ENCODE assay signal across 8 mouse cellular contexts in the genomic region with DNA sequence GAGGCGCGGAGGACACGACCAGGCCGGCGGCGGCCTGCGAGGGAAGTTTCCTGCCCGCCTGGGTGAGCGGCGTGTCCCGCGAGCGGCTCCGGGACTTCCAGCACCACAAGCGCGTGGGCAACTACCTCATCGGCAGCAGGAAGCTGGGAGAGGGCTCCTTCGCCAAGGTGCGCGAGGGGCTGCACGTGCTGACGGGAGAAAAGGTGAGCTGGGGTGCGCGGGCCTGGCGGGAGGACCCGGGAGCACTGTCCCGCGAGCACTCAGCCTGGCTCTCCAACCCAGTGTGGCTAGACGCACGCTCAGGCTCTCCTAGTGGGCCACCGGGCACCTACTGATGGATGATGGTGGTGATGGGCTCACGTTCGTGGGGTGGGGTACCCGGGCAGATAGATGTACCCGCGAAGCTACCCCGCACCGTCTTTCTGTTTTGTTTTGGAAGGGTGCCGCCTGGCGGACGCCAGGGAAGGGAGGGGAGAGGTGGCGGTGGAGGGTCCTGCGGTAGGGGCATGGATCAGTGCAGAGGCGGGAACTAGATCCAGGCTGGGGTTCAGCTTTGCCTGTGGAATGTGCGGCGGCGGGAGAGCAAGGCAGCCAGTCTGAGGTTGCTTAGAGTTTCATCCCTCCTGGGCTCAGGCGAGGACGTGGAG. TPM values are rescaled to one million over a fixed set of nuclear protein-coding genes. Genes with fewer than 3 reads are reported as not detected.
DNase-seq lines count a peak whose midpoint lies in the region; ATAC-seq lines count a peak whose summit lies in the region.

No protein-coding gene starts in this region.

- H3K27me3 ChIP-seq in erythroblast, embryonic 14.5 days (ENCODE audit: control insufficient read depth), result peaks cover 59% of the 10 kb centered on the region
- no peaks in the 10 kb centered on the region for H3K27me3 ChIP-seq in intestine, embryonic 14.5 days (replicated peaks; ENCODE audit: control insufficient read depth, insufficient read depth, low read length)
- peaks cover 75% of the 10 kb centered on the region for H3K27me3 ChIP-seq in liver, embryonic 12.5 days (replicated peaks)
- 0 out of 2 replicates have a peak, but pooled peaks cover 17% of the 10 kb centered on the region for H3K27me3 ChIP-seq in neural tube, embryonic 12.5 days (replicated peaks)

- under 1% methylated on average over 49 of the region's 49 CpGs for WGBS in intestine, embryonic 14.5 days
- 2% methylated on average over 49 of the region's 49 CpGs for WGBS in liver, embryonic 12.5 days (ENCODE audit: insufficient replicate concordance)
- under 1% methylated on average over 49 of the region's 49 CpGs for WGBS in neural tube, embryonic 12.5 days

- peaks cover 12% of the 10 kb centered on the region for H3K9me3 ChIP-seq in erythroblast, embryonic 14.5 days (ENCODE audit: control insufficient read depth, low read length)
- no peaks in the 10 kb centered on the region for H3K9me3 ChIP-seq in intestine, embryonic 14.5 days (ENCODE audit: control insufficient read depth, low read length)
- H3K9me3 ChIP-seq in liver, embryonic 12.5 days (replicated peaks), result peaks cover 7% of the 10 kb centered on the region; the same call in 1 of the 2 replicates
- peaks cover 6% of the 10 kb centered on the region; the same call in 1 of the 2 replicates for H3K9me3 ChIP-seq in neural tube, embryonic 12.5 days

- no peaks in the 10 kb centered on the region for H3K4me1 ChIP-seq in erythroblast, embryonic 14.5 days (ENCODE audit: control insufficient read depth)
- H3K4me1 ChIP-seq in intestine, embryonic 14.5 days (replicated peaks; ENCODE audit: control insufficient read depth, insufficient read depth, low read length), result peaks cover 37% of the 10 kb centered on the region
- H3K4me1 ChIP-seq in liver, embryonic 12.5 days, result peaks cover 7% of the 10 kb centered on the region
- H3K4me1 ChIP-seq in neural tube, embryonic 12.5 days, result peaks cover 31% of the 10 kb centered on the region

- peak overlapping the region; percentile 67 for H3K4me2 ChIP-seq in intestine, embryonic 14.5 days (ENCODE audit: low read length)
- H3K4me2 ChIP-seq in liver, embryonic 12.5 days, result peak overlapping the region; percentile 68
- H3K4me2 ChIP-seq in neural tube, embryonic 12.5 days (replicated peaks), result peak overlapping the region; percentile 85

- peak overlapping the region; percentile 84 for H3K9ac ChIP-seq in intestine, embryonic 14.5 days (ENCODE audit: low read length)
- peak overlapping the region; percentile 61 for H3K9ac ChIP-seq in liver, embryonic 12.5 days
- peak overlapping the region; percentile 92 for H3K9ac ChIP-seq in neural tube, embryonic 12.5 days

- ATAC-seq in erythroblast, adult 5-6 weeks (replicated peaks; ENCODE audit: low FRiP score, poor library complexity, severe bottlenecking), result no peak
- ATAC-seq in intestine, embryonic 14.5 days (replicated peaks; ENCODE audit: low FRiP score, low TSS enrichment, low read depth), result peak; percentile 53
- peak; percentile 35; the same call in 1 of the 2 replicates for ATAC-seq in liver, embryonic 12.5 days
- peak; percentile 69 for ATAC-seq in neural tube, embryonic 12.5 days (ENCODE audit: low FRiP score, low read depth)

- H3K27ac ChIP-seq in intestine, embryonic 14.5 days (ENCODE audit: low read depth), result peak overlapping the region; percentile 94
- peak overlapping the region; percentile 76 for H3K27ac ChIP-seq in liver, embryonic 12.5 days
- peak overlapping the region; percentile 80 for H3K27ac ChIP-seq in neural tube, embryonic 12.5 days

- no peaks in the 10 kb centered on the region; the same call in 1 of the 2 replicates for H3K36me3 ChIP-seq in erythroblast, embryonic 14.5 days (ENCODE audit: control insufficient read depth)
- peaks cover 8% of the 10 kb centered on the region; the same call in 1 of the 2 replicates for H3K36me3 ChIP-seq in intestine, embryonic 14.5 days (ENCODE audit: control insufficient read depth, insufficient read depth, low read length)
- peaks cover 9% of the 10 kb centered on the region for H3K36me3 ChIP-seq in liver, embryonic 12.5 days
- peaks cover 13% of the 10 kb centered on the region for H3K36me3 ChIP-seq in neural tube, embryonic 12.5 days

- DNase-seq in cerebellum, adult 8-10 months, result peak; percentile 10
- peak; percentile 19 to 40 for DNase-seq in frontal cortex, postnatal 14 days (ENCODE audit: low spot score in 2 of 2)
- peak; percentile 87 for DNase-seq in intestine, embryonic 14.5 days (ENCODE audit: low spot score)
- peak; percentile 47 for DNase-seq in thymus, postnatal 14 days

- H3K4me3 ChIP-seq in erythroblast, embryonic 14.5 days (replicated peaks), result peak overlapping the region; percentile 60
- peak overlapping the region; percentile 85 for H3K4me3 ChIP-seq in intestine, embryonic 14.5 days (ENCODE audit: low read depth, low read length)
- H3K4me3 ChIP-seq in liver, embryonic 12.5 days, result peak overlapping the region; percentile 58
- peak overlapping the region; percentile 83 for H3K4me3 ChIP-seq in neural tube, embryonic 12.5 days

RNA-seq across cellular contexts. Expression of gene Hunk, which starts 0.8 kb away (rescaled TPM):
- 0.01 TPM in 1 of 2 replicates, not detected in the other for polyA plus RNA-seq in erythroblast, embryonic 14.5 days (2012)
- total RNA-seq in erythroblast, adult 5-6 weeks (2015; ENCODE audit: low replicate concordance), result not detected in 2 replicates
- 0.60 TPM in 1 of 2 replicates, not detected in the other for total RNA-seq in erythroblast, adult 5-6 weeks (2017; ENCODE audit: low replicate concordance)
- polyA plus RNA-seq in intestine, embryonic 14.5 days (2014; fragmentation: Nextera tagmentation; extraction: Ambion mirVana), result 11.0 and 12.2 TPM in 2 replicates
- polyA plus RNA-seq in liver, embryonic 12.5 days (2016; fragmentation: Nextera tagmentation; extraction: Ambion mirVana), result 2.6 and 2.8 TPM in 2 replicates
- 11.4 and 12.1 TPM in 2 replicates for polyA plus RNA-seq in neural tube, embryonic 12.5 days (2016; fragmentation: Nextera tagmentation; extraction: Ambion mirVana)

Comparison
In these comparisons a context has a peak if more than half of its experiments do, and no peak if none do; other contexts are left out.
1. DNase-seq: peak in every context shown above with its lines; median percentile 87 in intestine, embryonic 14.5 days; 47 in thymus, postnatal 14 days; 30 in frontal cortex, postnatal 14 days; 10 in cerebellum, adult 8-10 months.